Mouse (Mus musculus) lung, postnatal 0 days (tissue): ENCODE measurements at regions not wholly inside any gene's neighbourhood (a gene's known extent, or its start where the extent isn't known, plus 50 kb on each side); places are given as distances from the start of the nearest gene placed in this dataset.

Experiments
- CTCF ChIP-seq: IDR thresholded peaks from 2 replicates; pipeline ENCODE4 v1.5.1; 2016; ENCODE audit warnings: antibody characterized with exemption, mild to moderate bottlenecking
- EP300 ChIP-seq: IDR thresholded peaks from 2 replicates; pipeline ENCODE4 v1.6.1; 2016; ENCODE audit warnings: antibody characterized with exemption, mild to moderate bottlenecking, control low read depth

DNA sequence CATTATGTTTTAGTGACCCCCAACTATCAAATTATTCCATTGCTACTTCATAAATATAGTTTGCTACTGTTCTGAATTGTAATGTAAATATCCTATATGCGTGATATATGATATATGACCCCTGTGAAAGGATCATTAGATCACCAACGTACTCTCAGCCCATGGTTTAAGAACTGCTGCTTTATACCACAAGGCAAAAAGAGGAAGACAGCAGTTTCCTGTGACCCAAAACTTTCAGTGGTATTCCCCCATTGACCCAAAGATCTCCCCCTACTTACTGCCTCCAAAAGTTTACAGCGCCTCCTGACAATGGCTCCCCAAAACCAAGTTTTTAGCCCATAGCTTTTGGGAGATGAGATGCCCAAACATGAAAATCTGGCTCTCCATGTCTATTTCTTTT, 177.8 kb upstream of the Ghitm start:
- TF ChIP-seq CTCF (no peak), EP300 (no peak)
